15 mouse cellular contexts compared by ENCODE assay signal in genomic region chr15:85294632-85295031, GRCm38 (mm10). TPM values are rescaled to one million over a fixed set of nuclear protein-coding genes. Genes with fewer than 3 reads are reported as not detected.
A peak's percentile ranks its signal among the peaks of the same experiment; 100 is the strongest.
DNase-seq lines count a peak whose midpoint lies in the region; ATAC-seq and TF ChIP-seq lines count a peak whose summit lies in the region.
"Had no signal": no experiment of that assay in that cellular context is flagged by ENCODE, and none has a peak within 500 bp of the region (broad histone marks: within the 10 kb centered on the region; RNA-seq: fewer than 3 reads in every experiment).

No protein-coding gene starts in this region.

- H3K36me3 ChIP-seq in liver, embryonic 14.5 days (replicated peaks; ENCODE audit: control insufficient read depth, insufficient read depth, low read depth): no peaks in the 10 kb centered on the region
- H3K36me3 ChIP-seq in liver, embryonic 11.5 days (ENCODE audit: control insufficient read depth, insufficient read depth, low read length): no peaks in the 10 kb centered on the region
- H3K36me3 ChIP-seq: embryonic facial prominence, embryonic 13.5 days; forebrain, embryonic 12.5 days; liver, embryonic 15.5 days had no signal

- no peaks in the 10 kb centered on the region for H3K27me3 ChIP-seq in liver, embryonic 14.5 days (ENCODE audit: control insufficient read depth, insufficient read depth, low read length)
- no peaks in the 10 kb centered on the region for H3K27me3 ChIP-seq in liver, embryonic 11.5 days (replicated peaks; ENCODE audit: control insufficient read depth, insufficient read depth, low read length)
- H3K27me3 ChIP-seq: embryonic facial prominence, embryonic 13.5 days; forebrain, embryonic 12.5 days; liver, embryonic 15.5 days; Patski had no signal

- no peak overlapping the region for H3K4me2 ChIP-seq in liver, embryonic 14.5 days (ENCODE audit: low read depth)
- H3K4me2 ChIP-seq in liver, embryonic 11.5 days: no peak overlapping the region
- H3K4me2 ChIP-seq: embryonic facial prominence, embryonic 13.5 days; forebrain, embryonic 12.5 days; liver, embryonic 15.5 days had no signal

- no peak overlapping the region for H3K9ac ChIP-seq in liver, embryonic 14.5 days (replicated peaks)
- no peak overlapping the region for H3K9ac ChIP-seq in liver, embryonic 11.5 days (ENCODE audit: low read depth, low read length)
- H3K9ac ChIP-seq: embryonic facial prominence, embryonic 13.5 days; forebrain, embryonic 12.5 days; liver, embryonic 15.5 days had no signal

- peak; percentile 19; the same call in 1 of the 2 replicates for TF ChIP-seq CTCF in gastrocnemius, adult 2 months (IDR thresholded peaks at IDR 0.05)
- TF ChIP-seq CTCF in liver, embryonic 14.5 days (IDR thresholded peaks at IDR 0.05; ENCODE audit: low read depth): peak; percentile 40

- H3K4me1 ChIP-seq in liver, embryonic 14.5 days (replicated peaks; ENCODE audit: control insufficient read depth in 2 of 2, insufficient read depth in 2 of 2, low read length in 1 of 2): peaks cover 0 to 7% of the 10 kb centered on the region in 2 experiments; a peak in 2 of 4 replicates
- H3K4me1 ChIP-seq in liver, embryonic 11.5 days (replicated peaks; ENCODE audit: control insufficient read depth, insufficient read depth, low read length): peaks cover 2% of the 10 kb centered on the region; the same call in 1 of the 2 replicates

- DNase-seq in gastrocnemius, adult 2 months: no peak
- no peak for DNase-seq in gastrocnemius, postnatal 4 days (ENCODE audit: low spot score in 2 of 2)
- DNase-seq in liver, embryonic 14.5 days (ENCODE audit: low read depth in 3 of 3, low spot score in 3 of 3): no peak
- DNase-seq in liver, embryonic 11.5 days (ENCODE audit: low spot score): no peak
- DNase-seq in 416B (ENCODE audit: low read depth) (peak; percentile 19), R1 (ENCODE audit: low read depth, low spot score) (peak; percentile 73)
- no peak for DNase-seq in cerebellum, postnatal 36 days
- no peak for DNase-seq in spleen, adult 18-20 months
- DNase-seq: cerebellum, adult 9-11 months; heart, postnatal 14 days; thymus, adult 2 months had no signal

- no peaks in the 10 kb centered on the region for H3K9me3 ChIP-seq in liver, embryonic 14.5 days (ENCODE audit: control insufficient read depth, low read length)
- no peaks in the 10 kb centered on the region for H3K9me3 ChIP-seq in liver, embryonic 11.5 days (ENCODE audit: control insufficient read depth, low read length)
- H3K9me3 ChIP-seq: embryonic facial prominence, embryonic 13.5 days; forebrain, embryonic 12.5 days; liver, embryonic 15.5 days had no signal

- H3K4me3 ChIP-seq in gastrocnemius, adult 2 months: no peak overlapping the region
- no peak overlapping the region for H3K4me3 ChIP-seq in liver, embryonic 14.5 days (ENCODE audit: insufficient read depth in 1 of 2, low read depth in 2 of 2, low read length in 2 of 2)
- no peak overlapping the region for H3K4me3 ChIP-seq in liver, embryonic 11.5 days (ENCODE audit: low read depth, low read length)
- H3K4me3 ChIP-seq: embryonic facial prominence, embryonic 13.5 days; forebrain, embryonic 12.5 days; liver, embryonic 15.5 days had no signal

- TF ChIP-seq EP300 in liver, embryonic 14.5 days (IDR thresholded peaks at IDR 0.05; ENCODE audit: low read depth): no peak

- ATAC-seq in liver, embryonic 14.5 days (ENCODE audit: insufficient read depth): no peak
- no peak for ATAC-seq in liver, embryonic 11.5 days (replicated peaks; ENCODE audit: low FRiP score)
- ATAC-seq: Patski had no signal

- intact Hi-C loops in gastrocnemius, adult 2 months (cut with DNase I): no loop called here

- WGBS in liver, embryonic 14.5 days (ENCODE audit: insufficient replicate concordance): 70% methylated on average over 3 of the region's 3 CpGs
- WGBS in liver, embryonic 11.5 days: 75% methylated on average over 3 of the region's 3 CpGs

- no peak overlapping the region for H3K27ac ChIP-seq in gastrocnemius, adult 2 months
- H3K27ac ChIP-seq in liver, embryonic 14.5 days: no peak overlapping the region
- H3K27ac ChIP-seq in liver, embryonic 11.5 days (ENCODE audit: low read depth, low read length): no peak overlapping the region
- H3K27ac ChIP-seq: forebrain, embryonic 12.5 days; liver, embryonic 15.5 days had no signal

RNA-seq across cellular contexts. Expression of gene Atxn10, which starts 41.4 kb away (rescaled TPM):
- 10 to 100 TPM; 26.6 to 38.8 TPM for total RNA-seq in gastrocnemius, adult 2 months (2021)
- 100 to 1,000 TPM; 102 to 109 TPM for total RNA-seq in gastrocnemius, postnatal 4 days (2021)
- polyA plus RNA-seq in liver, embryonic 14.5 days (2012; rRNA removed): 24.5 and 35.0 TPM in 2 replicates
- polyA plus RNA-seq in liver, embryonic 14.5 days (2014; fragmentation: Nextera tagmentation; extraction: Ambion mirVana): 69.1 and 71.0 TPM in 2 replicates
- polyA plus RNA-seq in liver, embryonic 11.5 days (2014; fragmentation: Nextera tagmentation; extraction: Ambion mirVana): 196 and 215 TPM in 2 replicates

Comparison
In these comparisons a context has a peak if more than half of its experiments do, and no peak if none do; other contexts are left out.
1. DNase-seq: peak in 416B (single experiment) and R1 (single experiment); none in gastrocnemius, adult 2 months (single experiment), gastrocnemius, postnatal 4 days (0 of 2), liver, embryonic 14.5 days (0 of 3), liver, embryonic 11.5 days (single experiment), cerebellum, postnatal 36 days (0 of 2) and spleen, adult 18-20 months (0 of 2).